Mouse (Mus musculus): ENCODE measurements around the gene Rpl18a.
"Not testable (repeated sequence)": the region's sequence is repeated elsewhere in the genome, so short reads cannot be mapped to it uniquely, and the experiment has no call there.

Gene Rpl18a

DNA sequence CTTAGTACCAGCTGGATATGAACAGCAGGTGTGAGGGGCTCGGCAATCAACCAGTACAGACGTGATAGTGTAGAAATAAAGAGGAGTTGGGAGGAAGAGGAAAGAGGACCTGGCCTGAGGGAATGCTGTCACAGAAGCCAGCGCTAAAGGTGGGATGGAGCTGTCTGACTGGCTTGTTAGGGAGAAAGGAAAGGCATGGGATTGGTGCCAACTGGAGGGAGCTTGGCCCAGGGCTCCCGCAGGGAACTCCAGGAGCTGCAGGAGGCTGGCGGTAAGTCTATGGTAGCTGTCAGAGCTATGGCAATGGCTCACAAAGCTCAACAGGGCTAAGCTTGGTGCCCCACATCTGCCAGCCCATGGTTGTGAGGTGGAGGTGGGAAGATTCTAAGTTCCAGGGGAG lies 5.0 kb upstream of the Rpl18a start:
- DNase-seq = peak; percentile 58

DNA sequence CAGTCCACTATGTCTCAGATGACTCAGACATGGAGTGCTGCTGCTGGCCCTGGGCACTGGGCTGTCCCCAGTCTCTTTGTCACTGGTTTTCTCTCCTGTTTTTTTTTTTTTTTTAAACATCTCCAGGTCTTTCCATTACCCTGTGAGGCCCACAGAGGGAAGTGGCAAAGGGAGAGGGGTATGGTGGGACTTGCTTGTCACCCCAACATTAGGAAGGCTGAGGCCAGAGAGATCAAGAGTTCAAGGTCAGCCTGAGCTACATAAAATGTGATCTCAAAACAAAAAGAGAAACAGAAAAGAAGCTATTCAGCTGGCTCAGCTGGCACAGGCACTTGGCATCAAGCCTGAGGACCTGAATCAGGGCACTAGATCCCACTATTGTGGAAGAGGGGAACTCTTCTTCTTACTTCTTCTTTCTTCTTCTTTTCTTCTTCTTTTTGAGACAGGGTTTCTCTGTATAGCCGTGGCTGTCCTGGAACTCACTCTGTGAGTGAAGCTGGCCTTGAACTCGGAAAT lies 3.7 kb upstream of the Rpl18a start:
- DNase-seq = no peak

DNA sequence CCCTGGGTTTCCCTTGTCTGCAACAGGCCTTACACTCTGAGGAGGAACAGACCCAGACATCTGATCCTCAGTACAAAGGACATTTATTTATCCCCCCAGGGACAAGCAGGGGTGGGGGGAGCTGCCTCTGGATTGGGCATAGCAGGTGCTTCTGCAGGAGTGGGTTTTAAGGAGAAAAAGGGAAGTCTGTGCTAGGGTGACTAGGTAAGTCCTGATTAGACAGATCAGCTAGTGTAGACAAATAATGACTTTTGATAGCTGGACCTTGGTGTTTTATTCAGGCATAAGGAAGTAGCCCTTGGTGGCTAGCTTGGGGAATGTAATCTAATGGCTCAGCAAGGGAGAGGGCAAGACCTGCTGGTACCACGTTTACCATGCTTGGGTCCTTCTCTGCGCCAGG lies 2.0 kb upstream of the Rpl18a start:
- no peak for DNase-seq

DNA sequence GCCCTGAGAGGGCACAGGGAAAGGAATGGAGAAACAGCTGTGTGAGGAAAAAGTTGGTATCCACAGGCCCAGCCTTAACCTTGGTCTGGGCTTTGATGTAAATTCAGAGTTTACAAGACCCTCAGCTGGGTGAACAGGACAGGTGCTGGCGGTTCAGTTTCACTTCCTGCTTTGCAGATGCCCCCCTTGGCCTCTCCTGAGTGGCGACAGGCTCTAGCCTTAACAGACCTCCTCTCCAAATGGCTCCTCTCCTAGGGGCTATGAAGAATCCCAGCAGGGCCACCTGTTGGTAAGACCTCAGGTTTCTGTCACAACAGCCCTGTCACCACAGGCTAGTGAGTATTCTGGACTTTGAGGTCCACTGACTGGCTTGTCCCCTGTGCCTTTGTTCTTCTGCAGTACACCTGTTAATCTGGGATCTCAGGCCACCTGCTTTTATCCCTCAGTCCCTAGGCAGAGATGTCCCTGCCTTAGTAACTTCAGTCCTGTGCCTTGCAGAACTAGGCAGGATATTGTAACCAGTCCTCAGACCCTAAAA lies 1.5 kb upstream of the Rpl18a start:
- DNase-seq = no peak

DNA sequence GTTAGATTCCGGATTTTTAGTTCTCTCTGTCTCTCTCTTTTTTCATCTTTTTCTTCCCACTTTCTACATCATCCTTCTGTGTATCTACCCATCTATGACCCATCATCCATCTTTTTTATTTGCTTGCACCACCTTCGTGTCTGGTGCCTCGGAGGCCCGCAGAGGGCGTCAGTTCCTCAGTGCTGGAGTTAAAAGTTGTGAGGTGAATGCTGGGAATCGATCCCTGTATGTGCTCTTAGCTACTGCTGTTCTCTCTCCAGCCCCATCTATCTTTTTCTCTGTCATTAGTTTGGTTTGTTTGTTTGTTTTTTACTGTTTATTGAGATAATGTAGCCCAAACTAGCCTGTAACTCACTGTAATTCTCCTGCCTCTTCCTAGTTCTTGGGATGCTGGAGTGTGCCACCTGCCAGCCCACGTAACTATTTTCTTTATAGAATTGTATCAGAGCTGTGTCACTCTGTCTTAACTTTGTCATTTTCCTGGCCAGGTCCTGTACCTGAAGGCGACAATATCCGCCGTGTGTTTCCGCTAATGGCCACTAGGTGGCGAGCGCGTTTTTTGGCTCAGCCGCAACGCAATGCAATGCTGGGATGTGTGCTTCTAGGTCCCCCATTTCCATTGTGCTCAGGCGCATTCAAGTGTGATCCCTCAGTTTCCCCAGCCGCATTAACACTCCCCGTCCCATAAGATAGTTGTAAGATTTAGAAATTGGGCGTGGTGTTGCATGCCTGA lies 635 bp upstream of the Rpl18a start:
- peak; percentile 93 for DNase-seq

DNA sequence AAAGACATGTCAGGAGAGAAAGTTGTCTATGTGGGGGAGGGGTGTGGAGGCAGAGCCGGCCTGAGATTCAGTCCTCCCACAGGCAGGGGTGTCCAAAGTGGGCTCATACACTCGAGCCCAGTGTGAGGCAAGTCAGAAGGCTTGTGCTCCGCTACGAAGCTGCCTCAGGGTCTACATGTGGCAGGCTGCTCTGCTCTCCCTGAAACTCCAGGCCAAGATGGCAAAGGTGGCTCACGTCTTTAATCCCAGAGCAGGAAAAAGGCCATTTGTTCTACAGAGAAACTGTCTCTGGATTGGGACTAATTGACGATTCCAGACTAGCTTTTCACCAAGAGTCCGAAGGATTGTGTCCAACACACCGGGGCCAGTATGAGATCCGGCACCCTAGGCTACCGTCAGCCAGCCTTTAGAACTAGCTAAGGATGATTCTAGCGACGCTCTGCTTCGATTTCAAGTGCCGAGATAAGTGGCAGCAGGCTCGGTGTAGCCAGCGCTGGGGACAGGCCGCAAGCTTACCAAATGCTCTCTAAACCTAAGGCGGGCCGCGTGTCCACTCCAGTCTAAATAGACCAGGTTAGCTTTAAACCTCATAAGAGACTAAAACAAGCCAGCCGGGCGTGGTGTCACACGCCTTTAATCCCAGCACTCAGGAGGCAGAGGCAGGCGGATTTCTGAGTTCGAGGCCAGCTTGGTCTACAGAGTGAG lies 744 bp downstream of the Rpl18a start:
- no peak for DNase-seq

DNA sequence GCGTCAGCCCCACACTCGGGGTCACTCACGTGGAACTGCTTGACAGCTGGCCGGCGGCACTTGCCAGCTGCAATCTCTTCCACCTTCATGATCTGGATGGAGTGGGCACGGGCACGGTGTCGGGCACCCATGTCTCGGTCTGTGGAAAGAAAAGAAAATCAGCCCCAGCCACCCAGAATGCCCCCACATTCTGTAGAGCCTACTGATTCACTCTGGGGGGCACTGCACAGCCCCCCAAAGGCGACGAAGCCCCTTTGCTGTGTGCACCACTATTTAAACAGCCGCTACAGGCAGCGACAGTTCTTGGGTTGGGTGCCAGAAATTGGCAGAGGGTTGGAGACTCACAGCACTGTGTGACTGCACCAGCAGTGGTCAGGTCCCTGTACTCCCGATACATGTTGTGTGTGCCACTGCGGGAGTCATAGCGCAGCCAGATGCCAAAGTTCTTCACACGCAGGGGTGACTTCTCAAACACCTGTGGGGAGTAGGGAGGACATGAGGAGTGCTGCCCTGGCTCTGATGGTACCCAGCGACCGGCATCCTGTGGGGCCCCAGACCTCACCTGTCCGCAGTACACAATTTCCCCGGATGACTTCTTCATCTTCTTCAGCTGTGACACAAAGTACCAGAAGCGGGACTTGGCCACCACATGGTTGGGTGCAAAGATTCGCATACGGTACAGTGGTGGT lies 1.5 kb downstream of the Rpl18a start:
- not testable (repeated sequence) for DNase-seq

DNA sequence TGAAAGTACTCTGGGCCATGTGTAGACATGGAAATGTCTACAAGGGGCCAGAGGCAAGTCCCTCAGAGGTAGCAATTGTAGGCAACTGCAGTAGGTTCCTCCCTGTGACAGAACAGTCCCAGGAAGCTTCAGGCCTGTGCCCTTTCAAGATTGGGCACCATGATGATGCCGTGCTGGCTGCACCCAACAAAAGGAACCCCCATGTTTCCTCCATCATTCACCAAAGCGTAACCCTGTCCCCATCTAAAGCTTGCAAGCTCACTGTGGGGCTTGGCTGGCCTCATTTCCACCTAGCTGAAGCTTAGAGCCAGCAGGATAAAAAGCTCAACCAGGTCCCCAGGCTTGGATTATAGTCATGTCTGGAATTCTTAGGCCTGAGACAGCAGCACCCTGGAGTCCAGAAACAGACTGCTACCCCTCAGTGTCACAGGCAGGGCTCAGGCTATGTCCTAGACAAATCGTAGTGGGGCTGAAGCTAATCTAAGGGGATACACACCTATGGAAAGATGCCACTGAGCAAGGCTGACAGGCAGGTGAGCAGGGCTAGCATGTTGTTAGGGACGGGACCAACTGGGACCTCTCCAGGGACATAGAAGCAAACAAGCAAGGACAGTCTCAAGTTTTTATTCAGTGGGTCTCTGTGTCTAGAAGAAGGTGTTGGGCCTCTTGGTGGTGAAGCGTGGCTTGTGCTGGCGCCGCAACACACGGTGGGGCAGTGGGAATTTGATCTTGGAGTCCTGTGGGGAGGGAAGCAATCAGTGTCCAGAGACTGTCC lies 2.3 kb downstream of the Rpl18a start:
- no peak for DNase-seq

DNA sequence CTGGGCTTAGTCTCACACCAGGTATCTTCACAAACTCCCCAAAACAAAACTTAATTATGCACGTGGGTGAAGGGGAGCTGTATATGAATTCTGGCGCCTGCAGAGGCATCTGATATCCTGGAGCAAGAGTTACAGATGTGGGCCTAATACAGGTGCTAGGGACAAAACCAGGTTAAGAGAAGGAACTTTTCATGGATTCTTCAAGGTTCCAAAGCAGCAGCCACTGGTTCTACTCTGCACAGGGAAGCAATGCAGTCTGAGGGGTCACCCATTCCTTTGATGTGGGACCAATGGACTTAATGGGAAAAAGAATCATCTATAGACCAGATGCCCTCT lies 2.9 kb downstream of the Rpl18a start:
- no peak for DNase-seq

DNA sequence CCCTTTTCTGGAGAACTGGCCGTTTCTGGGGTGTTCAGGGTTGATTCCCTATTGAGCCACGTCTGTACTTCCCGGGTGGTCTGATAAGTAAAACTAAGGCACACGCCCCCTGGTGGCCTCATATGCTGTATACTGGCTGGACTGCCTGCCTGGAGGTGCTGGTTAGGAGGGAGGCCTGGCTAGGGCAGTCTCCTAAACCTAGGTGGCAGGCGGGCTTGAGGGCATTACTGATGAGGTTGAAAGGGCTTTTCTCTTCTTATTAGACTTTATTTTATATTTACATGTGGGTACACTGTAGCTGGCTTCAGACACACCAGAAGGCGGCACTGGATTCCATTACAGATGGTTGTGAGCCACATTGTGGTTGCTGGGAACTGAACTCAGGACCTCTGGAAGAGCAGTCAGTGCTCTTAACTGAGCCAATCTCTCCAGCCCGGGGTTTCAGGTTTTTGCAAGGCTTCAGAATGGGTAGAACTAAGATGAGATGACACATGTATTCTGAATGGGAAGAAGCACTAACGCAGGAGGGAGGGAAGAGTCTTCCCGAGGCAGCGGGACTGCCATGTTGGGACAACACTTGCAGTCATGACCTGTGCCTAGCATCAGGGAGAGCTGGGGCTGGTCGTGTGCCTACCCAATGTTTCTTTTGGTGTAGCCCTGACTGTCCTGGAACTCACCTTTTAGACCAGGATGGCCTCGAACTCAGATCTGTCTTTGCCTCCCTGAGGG lies 3.4 kb downstream of the Rpl18a start:
- DNase-seq = peak; percentile 91

DNA sequence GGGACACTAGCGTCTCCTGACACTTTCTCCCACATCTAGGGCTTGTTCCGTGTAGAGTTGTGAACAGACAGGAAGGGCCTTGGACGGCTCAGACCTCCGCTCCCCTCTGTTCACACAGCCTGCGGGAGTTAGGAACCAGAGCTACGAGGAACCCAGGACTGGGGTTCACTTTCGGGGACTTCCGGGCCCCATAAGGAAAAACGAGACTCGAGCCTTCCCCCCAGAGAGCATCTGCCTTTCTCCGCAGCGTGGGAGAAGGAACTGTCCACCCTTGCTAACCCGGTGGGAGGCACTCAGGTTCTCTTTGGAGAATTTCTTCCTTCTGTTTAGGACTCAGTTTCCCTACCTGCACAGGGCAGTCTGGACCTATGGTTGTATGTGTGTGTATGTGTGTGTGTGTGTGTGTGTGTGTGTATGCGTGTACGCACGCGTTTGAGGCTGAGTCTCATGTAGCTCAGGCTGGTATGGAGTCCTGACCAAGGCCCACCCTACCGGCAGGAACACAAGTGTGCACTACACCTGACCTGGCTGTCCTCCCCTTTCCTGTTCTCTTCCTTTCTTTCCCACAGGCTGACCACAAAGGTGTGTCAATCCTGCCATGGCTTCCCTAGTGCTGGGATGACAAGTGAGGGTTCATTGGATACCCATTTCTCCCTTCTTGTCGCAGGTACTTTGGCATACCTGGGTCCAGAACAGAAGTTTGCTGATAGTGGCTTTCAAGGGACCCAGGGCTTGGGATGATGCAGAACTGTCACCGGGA lies 4.1 kb downstream of the Rpl18a start:
- no peak for DNase-seq

DNA sequence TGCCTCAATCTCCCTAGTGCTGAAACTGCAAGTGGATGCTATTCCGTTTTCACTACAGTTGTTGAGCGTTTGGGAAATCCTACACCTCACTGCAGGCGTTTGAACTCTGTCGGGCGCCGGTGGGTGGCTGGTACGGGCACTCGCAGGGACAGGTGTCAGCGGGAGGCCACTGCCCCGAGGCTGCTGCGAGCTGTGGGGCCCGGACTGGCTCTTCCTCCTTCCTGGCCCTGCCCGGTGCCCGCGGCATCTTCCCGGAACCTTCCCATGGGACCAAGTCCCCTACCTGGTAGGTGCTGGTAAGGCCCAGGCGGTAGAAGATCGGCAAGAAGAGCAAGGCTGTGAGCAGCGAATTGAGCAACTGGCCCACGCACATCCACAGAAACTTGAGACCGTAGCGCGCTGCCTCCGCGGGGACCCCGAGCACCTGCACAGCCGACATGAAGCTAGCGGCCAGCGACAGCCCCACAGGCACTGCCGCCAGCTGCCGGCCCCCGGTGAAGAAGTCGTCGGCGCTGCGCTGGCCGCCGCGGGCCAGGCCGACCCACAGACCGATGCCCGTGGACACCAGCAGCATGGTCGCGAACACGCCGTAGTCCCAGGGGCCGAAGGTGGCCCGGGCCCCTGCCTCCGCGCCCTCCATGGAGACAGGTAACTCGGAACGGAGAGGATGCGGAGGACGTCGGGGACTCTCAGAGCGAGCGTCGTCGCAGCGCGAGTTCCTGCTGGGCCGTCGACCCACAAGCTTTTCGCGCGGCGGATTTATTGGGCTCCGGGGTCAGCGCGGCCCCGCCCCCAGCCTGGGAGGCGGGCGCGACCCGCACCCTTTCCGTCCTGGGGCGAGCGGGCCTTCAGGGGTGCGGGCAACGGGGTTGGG lies 5.0 kb downstream of the Rpl18a start, which contains the start of gene Slc5a5:
Gene Slc5a5, minus strand, starts transcription at position 736 of the 874 bp plus-strand sequence.
- no peak for DNase-seq

DNA sequence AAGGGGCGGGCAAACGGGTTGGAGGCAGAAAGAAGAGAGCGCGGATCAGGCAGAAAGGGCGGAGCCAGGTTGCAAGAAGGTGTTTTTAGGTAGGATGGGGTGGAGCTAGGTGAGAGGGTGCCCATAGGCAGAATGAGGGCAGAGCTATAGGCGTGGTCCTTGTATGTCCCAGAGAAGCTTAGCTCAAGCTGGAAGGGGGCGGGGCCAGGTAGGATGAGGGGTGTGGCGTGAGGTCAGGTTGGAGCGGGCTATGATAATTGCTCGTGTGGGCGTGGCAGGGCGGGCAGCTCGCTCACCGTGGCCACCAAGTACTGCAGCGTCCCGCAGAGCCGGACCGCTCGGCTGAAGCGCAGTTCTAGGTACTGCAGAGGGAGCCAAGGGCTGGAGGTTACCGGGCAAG lies 5.9 kb downstream of the Rpl18a start:
- peak; percentile 71 for DNase-seq

DNA sequence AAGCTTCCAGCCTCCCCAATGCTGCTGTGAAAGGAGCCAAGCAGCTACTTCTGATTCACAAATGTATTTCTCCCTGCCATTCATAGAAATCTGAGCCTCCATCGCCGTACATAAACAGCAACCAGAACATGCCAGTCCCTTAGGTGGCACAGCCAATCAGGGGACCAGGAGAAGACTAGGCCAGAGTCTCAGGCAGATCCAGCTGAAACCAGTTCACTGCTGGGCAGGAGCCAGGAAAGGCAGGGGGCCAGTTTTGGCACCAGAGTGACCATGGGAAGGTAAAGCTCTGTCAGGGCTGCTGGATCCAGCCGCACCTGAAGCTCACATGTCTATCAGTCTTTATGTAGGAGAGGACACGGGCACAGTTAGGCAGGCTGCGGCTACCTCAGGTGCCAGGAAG lies 6.6 kb downstream of the Rpl18a start:
- DNase-seq = no peak

DNA sequence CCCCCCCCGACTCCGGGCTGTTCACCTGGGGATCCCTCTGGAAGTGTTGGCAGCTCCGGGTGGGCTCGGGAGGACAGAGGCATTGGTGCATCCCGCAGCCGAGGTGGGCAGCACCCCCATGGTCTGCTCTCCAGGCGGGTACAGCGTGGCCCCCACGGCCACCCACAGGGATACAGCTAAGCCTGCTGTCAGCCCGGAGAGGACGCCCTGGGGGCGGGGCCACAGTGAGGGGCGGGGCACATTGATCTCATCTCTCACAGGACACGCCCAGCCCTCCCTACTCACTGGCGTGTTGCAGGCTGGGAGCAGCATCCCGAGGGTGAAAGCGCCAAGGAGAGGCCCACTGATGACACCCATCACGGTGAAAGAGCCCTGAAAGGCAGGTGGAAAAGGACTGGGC lies 9.5 kb downstream of the Rpl18a start:
- no peak for DNase-seq

DNA sequence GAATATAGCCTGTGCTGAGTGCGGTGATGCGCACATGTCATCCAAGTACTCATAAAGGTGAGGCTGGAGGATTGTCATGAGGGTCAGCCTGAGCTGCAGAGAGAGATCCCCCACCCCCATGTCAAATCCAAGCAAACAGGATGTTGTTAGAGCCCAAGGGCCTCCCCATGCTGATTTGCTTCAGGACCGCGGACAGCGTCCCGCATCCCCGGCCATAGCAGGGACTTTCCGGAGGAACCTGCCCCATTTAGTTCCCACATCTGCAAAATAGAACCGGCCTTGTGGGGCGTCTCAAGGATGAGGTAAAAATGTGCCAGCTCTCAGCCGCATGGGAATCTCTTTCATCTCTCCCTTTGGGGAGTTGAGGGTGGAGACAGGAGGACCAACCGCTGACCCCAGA lies 11.6 kb downstream of the Rpl18a start:
- peak; percentile 81 for DNase-seq

DNA sequence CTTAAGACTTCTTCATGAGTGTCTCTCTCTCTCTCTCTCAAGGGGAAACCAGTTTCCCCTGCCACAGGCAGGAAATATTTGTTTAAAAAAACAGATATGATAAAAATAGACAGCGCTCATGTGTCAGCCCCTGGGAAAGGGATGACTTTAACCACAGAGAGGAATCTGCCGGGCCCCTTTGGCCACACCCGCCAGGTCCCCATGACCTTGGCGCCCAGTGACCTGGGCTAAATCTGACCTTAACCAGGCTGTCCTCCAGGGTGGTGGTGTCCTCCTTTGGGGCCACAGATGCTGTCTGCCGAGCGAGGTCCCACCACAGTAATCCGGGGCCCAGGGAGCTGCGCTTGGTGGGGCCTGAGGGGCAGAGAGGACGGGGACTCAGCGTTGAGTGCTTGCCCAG lies 12.5 kb downstream of the Rpl18a start:
- no peak for DNase-seq

DNA sequence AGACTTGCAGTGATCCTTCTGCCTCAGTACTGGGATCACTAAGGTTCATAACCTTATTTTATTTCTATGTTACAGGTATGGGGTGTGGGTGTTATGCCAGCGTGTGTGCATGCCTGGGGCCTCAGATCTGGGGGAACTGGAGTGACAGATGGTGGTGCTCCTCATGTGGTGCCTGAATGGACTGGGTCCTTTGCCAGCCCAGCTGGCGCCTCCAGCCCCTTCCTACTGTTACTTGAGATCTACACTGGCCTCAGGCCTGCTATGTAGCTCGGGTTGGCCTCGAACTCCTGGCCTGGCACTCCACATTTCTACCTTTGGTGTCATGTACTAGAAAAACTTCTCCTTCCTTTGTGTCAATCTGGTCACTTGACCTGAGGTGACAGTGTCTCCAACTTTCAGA lies 13.0 kb downstream of the Rpl18a start:
- no peak for DNase-seq

DNA sequence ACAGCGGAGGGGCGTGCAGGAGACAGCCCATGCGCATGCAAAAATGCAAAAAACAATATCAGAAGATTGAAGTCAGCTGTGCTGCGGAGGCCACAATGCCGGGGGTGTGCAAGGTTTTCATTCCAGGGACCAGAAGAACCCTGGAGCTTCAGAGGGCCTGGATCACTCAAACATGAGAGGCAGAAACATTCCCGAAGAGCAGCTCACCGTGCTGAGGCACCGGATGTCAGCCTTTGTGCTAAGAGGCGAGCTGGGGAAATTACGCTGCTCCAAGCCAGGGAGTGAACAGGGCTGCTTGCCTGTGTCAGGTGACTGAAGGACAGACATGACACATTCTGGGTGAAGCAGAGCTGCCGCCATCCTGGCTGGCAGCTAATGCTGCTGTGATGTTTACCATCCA lies 16.7 kb downstream of the Rpl18a start:
- DNase-seq = no peak

DNA sequence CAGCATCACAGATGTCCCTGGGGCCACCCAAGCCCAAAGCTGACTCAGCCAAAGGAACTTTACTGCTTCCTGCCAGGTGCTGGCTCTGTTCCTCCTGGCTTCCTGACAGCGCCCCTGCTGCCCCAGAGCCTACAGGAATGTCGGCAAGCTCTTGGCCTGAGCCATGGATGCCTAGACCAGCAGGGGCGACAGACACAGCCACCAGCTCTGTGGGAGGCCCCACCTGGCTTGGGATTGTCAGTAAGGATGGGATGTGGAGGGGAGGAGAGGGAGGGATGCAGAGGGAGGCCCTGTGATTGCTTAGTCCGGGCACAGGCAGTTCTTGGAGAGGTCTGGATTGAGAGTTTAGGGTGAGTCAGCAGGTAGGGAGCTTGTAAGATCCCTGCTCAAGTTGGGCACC lies 17.1 kb downstream of the Rpl18a start:
- peak; percentile 66 for DNase-seq
